Mouse (Mus musculus) kidney, embryonic 14.5 days (tissue): ENCODE measurements around the gene Otogl. TPM values are rescaled to one million over a fixed set of nuclear protein-coding genes. Genes with fewer than 3 reads are reported as not detected.

Experiments
- ATAC-seq: fragments of 200-750 bp; cut with Nextera tagmentation; 2 replicates; pipeline ENCODE4 v1.8.0; 2017; ENCODE audit warnings: moderate number of reproducible peaks, mild to moderate bottlenecking, moderate TSS enrichment, moderate library complexity; ENCODE audit not compliant: low FRiP score, low TSS enrichment
- H3K27ac ChIP-seq: fragments of 300-500 bp; sonication (generic); 2 replicates; pipeline ENCODE4 v1.5.1; 2014; ENCODE audit warnings: low read depth, mild to moderate bottlenecking, low read length, moderate library complexity, mixed read lengths
- H3K27me3 ChIP-seq: fragments of 300-500 bp; sonication (generic); 2 replicates; pipeline ENCODE4 v1.6.1; 2014; ENCODE audit warnings: mild to moderate bottlenecking, low read length; ENCODE audit not compliant: control insufficient read depth, insufficient read depth
- H3K36me3 ChIP-seq: fragments of 300-500 bp; sonication (generic); 2 replicates; pipeline ENCODE4 v1.6.1; 2014; ENCODE audit warnings: low read length, mixed read lengths; ENCODE audit not compliant: control insufficient read depth, insufficient read depth
- H3K4me1 ChIP-seq: fragments of 300-500 bp; sonication (generic); 2 replicates; pipeline ENCODE4 v1.6.1; 2014; ENCODE audit warnings: low read length, mixed read lengths; ENCODE audit not compliant: control insufficient read depth, insufficient read depth
- H3K4me2 ChIP-seq: fragments of 300-500 bp; sonication (generic); replicated peaks from 2 replicates; pipeline ENCODE4 v1.6.1; 2014; ENCODE audit warnings: low read depth, mild to moderate bottlenecking, low read length
- H3K4me3 ChIP-seq: fragments of 300-500 bp; sonication (generic); 2 replicates; pipeline ENCODE4 v1.5.1; 2014; ENCODE audit warnings: mild to moderate bottlenecking, low read length
- H3K9ac ChIP-seq: fragments of 300-500 bp; sonication (generic); 2 replicates; pipeline ENCODE4 v1.6.1; 2014; ENCODE audit warnings: low read depth, mild to moderate bottlenecking, low read length, moderate library complexity
- H3K9me3 ChIP-seq: fragments of 300-500 bp; sonication (generic); 2 replicates; pipeline ENCODE4 v1.6.1; 2016; ENCODE audit warnings: low read length; ENCODE audit not compliant: control insufficient read depth
- WGBS: fragments of 180-500 bp; shearing (Covaris S2); extraction: QIAGEN DNeasy Blood & Tissue Kit; methylation state at CpG from one replicate; pipeline ENCODE4 v1.1.7; 2014; 5-methylcytosine and 5-hydroxymethylcytosine counted together
- polyA plus RNA-seq: library from polyadenylated mRNA; unstranded; fragments of >200 nt; fragmentation: Nextera tagmentation; extraction: Ambion mirVana; gene quantifications from 2 replicates; pipeline ENCODE4 v1.2.1, GENCODE M21; 2014

Otogl gene
- polyA plus RNA-seq, 1 experiment from 2014 or later = 0.07 TPM

GRCm38 (mm10) chr10:107899946-107900345 lies 12.0 kb downstream of the Otogl start:
- H3K4me3 ChIP-seq = no peak overlapping the region
- no peaks in the 10 kb centered on the region for H3K4me1 ChIP-seq
- no peak overlapping the region for H3K9ac ChIP-seq
- ATAC-seq = no peak
- H3K4me2 ChIP-seq = no peak overlapping the region
- H3K27me3 ChIP-seq = no peaks in the 10 kb centered on the region
- H3K36me3 ChIP-seq = no peaks in the 10 kb centered on the region
- no peak overlapping the region for H3K27ac ChIP-seq
- H3K9me3 ChIP-seq = no peaks in the 10 kb centered on the region
- WGBS = 77% methylated on average over 6 of the region's 6 CpGs

GRCm38 (mm10) chr10:107896158-107896557 lies 15.8 kb downstream of the Otogl start:
- ATAC-seq = no peak
- Histone ChIP-seq H3K36me3 (no peaks in the 10 kb centered on the region), H3K9me3 (no peaks in the 10 kb centered on the region), H3K4me2 (no peak overlapping the region), H3K4me3 (no peak overlapping the region), H3K9ac (no peak overlapping the region), H3K4me1 (no peaks in the 10 kb centered on the region), H3K27ac (no peak overlapping the region), H3K27me3 (no peaks in the 10 kb centered on the region)
- WGBS = 86% methylated on average over 4 of the region's 4 CpGs

GRCm38 (mm10) chr10:107894663-107895581 lies 17.0 kb downstream of the Otogl start:
- Histone ChIP-seq H3K4me2 (no peak overlapping the region), H3K9ac (no peak overlapping the region), H3K4me1 (no peaks in the 10 kb centered on the region), H3K27ac (no peak overlapping the region), H3K27me3 (no peaks in the 10 kb centered on the region), H3K4me3 (no peak overlapping the region), H3K9me3 (no peaks in the 10 kb centered on the region), H3K36me3 (no peaks in the 10 kb centered on the region)
- WGBS = 59% methylated on average over 8 of the region's 8 CpGs
- ATAC-seq = no peak

GRCm38 (mm10) chr10:107890400-107890799 lies 21.5 kb downstream of the Otogl start:
- ATAC-seq = no peak
- 80% methylated on average over 9 of the region's 9 CpGs for WGBS

GRCm38 (mm10) chr10:107872542-107872941 lies 39.4 kb downstream of the Otogl start:
- no peak for ATAC-seq
- Histone ChIP-seq H3K9me3 (no peaks in the 10 kb centered on the region), H3K36me3 (no peaks in the 10 kb centered on the region), H3K4me1 (peaks cover 3% of the 10 kb centered on the region; the same call in 1 of the 2 replicates), H3K4me2 (no peak overlapping the region), H3K4me3 (no peak overlapping the region), H3K27ac (no peak overlapping the region), H3K27me3 (no peaks in the 10 kb centered on the region), H3K9ac (no peak overlapping the region)
- 87% methylated on average over 5 of the region's 5 CpGs for WGBS

More at GRCm38 (mm10) chr10:107890400-107890799, 21.5 kb downstream of the Otogl start:
- Histone ChIP-seq H3K36me3 (no peaks in the 10 kb centered on the region), H3K9ac (no peak overlapping the region), H3K4me3 (no peak overlapping the region), H3K9me3 (no peaks in the 10 kb centered on the region), H3K4me1 (no peaks in the 10 kb centered on the region), H3K27ac (no peak overlapping the region), H3K27me3 (no peaks in the 10 kb centered on the region), H3K4me2 (no peak overlapping the region)

GRCm38 (mm10) chr10:107872109-107872508 lies 39.8 kb downstream of the Otogl start:
- no peaks in the 10 kb centered on the region for H3K9me3 ChIP-seq
- H3K4me3 ChIP-seq = no peak overlapping the region
- 80% methylated on average over 4 of the region's 4 CpGs for WGBS
- peaks cover 3% of the 10 kb centered on the region; the same call in 1 of the 2 replicates for H3K4me1 ChIP-seq
- no peak overlapping the region for H3K9ac ChIP-seq
- no peaks in the 10 kb centered on the region for H3K27me3 ChIP-seq
- H3K4me2 ChIP-seq = no peak overlapping the region
- H3K27ac ChIP-seq = no peak overlapping the region
- ATAC-seq = no peak
- H3K36me3 ChIP-seq = no peaks in the 10 kb centered on the region

- Histone ChIP-seq H3K27me3 (no peaks in the 10 kb centered on the region), H3K36me3 (no peaks in the 10 kb centered on the region), H3K4me2 (0 out of 2 replicates have a peak overlapping the region, but pooled peaks have one; percentile 8), H3K4me3 (no peak overlapping the region), H3K27ac (peak overlapping the region; percentile 59; the same call in 1 of the 2 replicates), H3K4me1 (peaks cover 3% of the 10 kb centered on the region; the same call in 1 of the 2 replicates), H3K9me3 (no peaks in the 10 kb centered on the region), H3K9ac (no peak overlapping the region)
- ATAC-seq = peak; percentile 46; the same call in 1 of the 2 replicates
- 29% methylated on average over 7 of the region's 7 CpGs for WGBS
Observed at GRCm38 (mm10) chr10:107870540-107870939, 41.4 kb downstream of the Otogl start.

- no peaks in the 10 kb centered on the region for H3K9me3 ChIP-seq
- no peak for ATAC-seq
- no peak overlapping the region for H3K4me2 ChIP-seq
- no peak overlapping the region for H3K27ac ChIP-seq
- H3K4me1 ChIP-seq = peaks cover 3% of the 10 kb centered on the region; the same call in 1 of the 2 replicates
- H3K4me3 ChIP-seq = no peak overlapping the region
- 92% methylated on average over 8 of the region's 8 CpGs for WGBS
- H3K9ac ChIP-seq = no peak overlapping the region
- no peaks in the 10 kb centered on the region for H3K27me3 ChIP-seq
- no peaks in the 10 kb centered on the region for H3K36me3 ChIP-seq
Observed at GRCm38 (mm10) chr10:107868904-107869303, 43.0 kb downstream of the Otogl start.

GRCm38 (mm10) chr10:107867414-107867813 lies 44.5 kb downstream of the Otogl start:
- no peak for ATAC-seq
- 90% methylated on average over 4 of the region's 4 CpGs for WGBS
- H3K4me2 ChIP-seq = no peak overlapping the region
- H3K27me3 ChIP-seq = no peaks in the 10 kb centered on the region
- no peaks in the 10 kb centered on the region for H3K36me3 ChIP-seq
- no peaks in the 10 kb centered on the region for H3K9me3 ChIP-seq
- H3K4me1 ChIP-seq = peaks cover 3% of the 10 kb centered on the region; the same call in 1 of the 2 replicates
- no peak overlapping the region for H3K9ac ChIP-seq
- no peak overlapping the region for H3K4me3 ChIP-seq
- no peak overlapping the region for H3K27ac ChIP-seq
